Mouse (Mus musculus): ENCODE measurements around the gene Gm28048. TPM values are rescaled to one million over a fixed set of nuclear protein-coding genes. Genes with fewer than 3 reads are reported as not detected.
A peak's percentile ranks its signal among the peaks of the same experiment; 100 is the strongest.

Gm28048 gene
- total RNA-seq, 2 experiments from 2014 or later: 9.5 to 14.7 TPM

DNA sequence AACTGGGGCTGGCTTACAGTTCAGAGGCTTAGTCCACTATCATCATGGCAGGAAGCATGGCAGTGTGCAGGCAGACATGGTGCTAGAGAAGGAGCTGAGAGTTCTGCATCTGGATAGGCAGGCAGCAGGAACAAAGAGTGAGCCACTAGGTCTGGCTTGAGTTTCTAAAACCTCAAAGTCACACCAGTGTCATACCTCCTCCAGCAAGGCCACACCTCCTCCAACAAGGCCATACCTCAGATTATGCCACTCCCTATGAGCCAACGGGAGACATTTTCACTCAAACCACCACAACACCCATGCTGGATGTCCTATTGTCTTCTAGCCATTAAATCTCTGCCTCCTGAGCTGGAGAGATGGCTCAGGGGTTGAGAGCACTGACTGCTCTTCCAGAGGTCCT lies 176.7 kb downstream of the Gm28048 start:
- TF ChIP-seq CTCF (IDR thresholded peaks at IDR 0.05): no peak
- intact Hi-C loops (cut with DNase I): no loop called here
- DNase-seq (ENCODE audit: extremely low spot score in 1 of 2, low spot score in 2 of 2): no peak
- Histone ChIP-seq H3K4me3 (no peak overlapping the region), H3K27ac (no peak overlapping the region)

DNA sequence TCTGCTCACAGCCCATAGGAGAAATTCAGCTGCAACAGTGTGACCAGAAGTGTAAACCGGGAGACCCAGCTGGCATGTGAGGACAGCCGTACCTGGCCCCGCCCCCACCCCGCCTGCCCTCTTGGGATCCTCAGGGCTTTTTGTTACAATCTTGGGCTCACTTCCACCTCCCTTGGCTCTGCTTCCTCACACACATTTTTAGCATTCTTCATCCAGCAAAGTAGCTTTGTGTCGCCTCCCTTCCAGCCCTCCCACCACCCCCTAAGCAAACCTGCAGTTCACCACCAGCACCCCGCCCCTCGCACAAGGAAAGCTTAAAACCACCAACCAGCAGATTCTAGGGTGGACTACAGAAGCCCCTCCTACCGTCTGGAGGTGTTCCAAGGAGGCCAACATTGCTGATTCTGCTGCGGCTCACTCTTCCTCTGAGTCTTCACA lies 181.9 kb downstream of the Gm28048 start:
- Histone ChIP-seq H3K27ac (no peak overlapping the region), H3K4me3 (no peak overlapping the region)
- no peak for TF ChIP-seq CTCF (IDR thresholded peaks at IDR 0.05)
- intact Hi-C loops (cut with DNase I): no loop called here
- no peak for DNase-seq (ENCODE audit: extremely low spot score in 1 of 2, low spot score in 2 of 2)

- no peak for TF ChIP-seq CTCF (IDR thresholded peaks at IDR 0.05)
- Histone ChIP-seq H3K4me3 (no peak overlapping the region), H3K27ac (no peak overlapping the region)
- intact Hi-C loops (cut with DNase I): no loop called here
- no peak for DNase-seq (ENCODE audit: extremely low spot score in 1 of 2, low spot score in 2 of 2)
Measured at GRCm38 (mm10) chr11:22798916-22799315, 183.0 kb downstream of the Gm28048 start.

- TF ChIP-seq CTCF (IDR thresholded peaks at IDR 0.05): no peak
- intact Hi-C loops (cut with DNase I): no loop called here
- H3K4me3 ChIP-seq: no peak overlapping the region
- H3K27ac ChIP-seq: no peak overlapping the region
- DNase-seq (ENCODE audit: extremely low spot score in 1 of 2, low spot score in 2 of 2): no peak
Measured at GRCm38 (mm10) chr11:22794734-22795133, 187.2 kb downstream of the Gm28048 start.

GRCm38 (mm10) chr11:22793881-22794203 lies 188.0 kb downstream of the Gm28048 start:
- Histone ChIP-seq H3K4me3 (no peak overlapping the region), H3K27ac (no peak overlapping the region)
- TF ChIP-seq CTCF (IDR thresholded peaks at IDR 0.05): no peak
- DNase-seq (ENCODE audit: extremely low spot score in 1 of 2, low spot score in 2 of 2): no peak
- intact Hi-C loops (cut with DNase I): no loop called here

- Histone ChIP-seq H3K27ac (no peak overlapping the region), H3K4me3 (no peak overlapping the region)
- TF ChIP-seq CTCF (IDR thresholded peaks at IDR 0.05): no peak
- intact Hi-C loops (cut with DNase I): no loop called here
- no peak for DNase-seq (ENCODE audit: extremely low spot score in 1 of 2, low spot score in 2 of 2)
Measured at GRCm38 (mm10) chr11:22793176-22793880, 188.6 kb downstream of the Gm28048 start.

DNA sequence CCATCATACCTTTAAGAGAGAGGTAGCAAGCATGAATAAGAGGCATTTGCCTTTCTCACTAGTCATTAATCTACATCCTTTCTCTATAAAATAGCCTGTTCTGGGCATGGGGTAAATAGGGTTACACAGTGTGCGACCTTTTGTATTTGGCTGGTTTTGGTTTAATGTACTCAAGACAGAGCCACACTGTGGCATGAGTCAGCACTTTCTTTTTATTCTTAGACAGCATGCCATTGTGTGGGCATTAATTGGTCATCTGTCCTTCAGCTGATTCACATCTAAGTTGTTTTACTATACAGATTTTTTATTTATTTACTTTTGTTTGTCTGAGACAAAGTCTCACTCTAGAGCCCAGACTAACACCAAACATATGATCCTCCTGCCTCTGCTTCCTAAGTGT lies 189.7 kb downstream of the Gm28048 start:
- Histone ChIP-seq H3K4me3 (no peak overlapping the region), H3K27ac (no peak overlapping the region)
- peak in 1 of 2 experiments; percentile 0 for DNase-seq (ENCODE audit: extremely low spot score in 1 of 2, low spot score in 2 of 2)
- intact Hi-C loops (cut with DNase I): no loop called here
- no peak for TF ChIP-seq CTCF (IDR thresholded peaks at IDR 0.05)

- intact Hi-C loops (cut with DNase I): no loop called here
- Histone ChIP-seq H3K4me3 (no peak overlapping the region), H3K27ac (no peak overlapping the region)
- no peak for DNase-seq (ENCODE audit: extremely low spot score in 1 of 2, low spot score in 2 of 2)
- TF ChIP-seq CTCF (IDR thresholded peaks at IDR 0.05): no peak
Measured at GRCm38 (mm10) chr11:22791726-22792125, 190.2 kb downstream of the Gm28048 start.

- no peak for DNase-seq (ENCODE audit: extremely low spot score in 1 of 2, low spot score in 2 of 2)
- Histone ChIP-seq H3K27ac (no peak overlapping the region), H3K4me3 (no peak overlapping the region)
- intact Hi-C loops (cut with DNase I): no loop called here
- no peak for TF ChIP-seq CTCF (IDR thresholded peaks at IDR 0.05)
Measured at GRCm38 (mm10) chr11:22787833-22788232, 194.1 kb downstream of the Gm28048 start.

Other genes starting within 250 kb of the Gm28048 start
- gene B3gnt2, start 121.1 kb downstream of the Gm28048 start, total RNA-seq (2021): 10 to 100 TPM; 13.8 to 16.0 TPM
- 10 to 100 TPM; 70.0 to 75.6 TPM for gene Zrsr1, start 10.1 kb downstream of the Gm28048 start, total RNA-seq (2021)
- 10 to 100 TPM; 36.7 to 47.7 TPM for gene Commd1, start 292 bp upstream of the Gm28048 start, total RNA-seq (2021)
- gene Cct4, start 8.4 kb upstream of the Gm28048 start, total RNA-seq (2021): 100 to 1,000 TPM in 1 of 2 experiments, 10 to 100 TPM in 1; 97.1 to 104 TPM
- 1 to 10 TPM; 4.9 to 5.0 TPM for gene Fam161a, start 25.4 kb upstream of the Gm28048 start, total RNA-seq (2021)